Mouse (Mus musculus): ENCODE measurements around the gene Gbp3.
"Not testable (repeated sequence)": the region's sequence is repeated elsewhere in the genome, so short reads cannot be mapped to it uniquely, and the experiment has no call there.

Gene Gbp3

DNA sequence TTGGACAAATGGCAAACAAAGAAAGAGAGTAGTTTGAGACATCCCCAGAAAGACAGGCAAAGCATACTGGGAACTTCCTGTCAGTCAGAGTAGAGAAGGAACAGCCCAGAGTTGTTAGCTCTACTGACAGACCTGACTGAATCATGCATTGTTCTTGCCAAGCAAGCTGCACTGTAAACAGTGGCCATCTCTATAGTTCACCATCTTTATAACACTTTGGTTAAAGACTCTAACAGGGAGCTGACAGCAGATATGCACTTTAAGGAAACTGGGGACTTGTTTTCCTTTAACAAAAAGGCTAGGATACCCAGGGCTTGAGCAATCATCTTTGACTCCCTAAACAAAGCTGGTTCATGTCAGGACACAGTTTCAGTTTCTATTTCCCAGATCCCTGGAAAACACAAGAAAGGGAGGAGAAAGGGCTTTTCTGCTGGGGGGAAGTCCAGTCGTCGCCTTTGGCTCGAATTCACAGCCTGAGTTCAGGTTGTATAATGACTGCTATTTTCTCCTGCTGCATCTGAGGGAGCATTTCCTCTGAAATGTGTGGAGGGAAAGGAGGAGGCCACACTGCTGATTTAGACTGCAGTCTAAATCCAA, at the start of gene Gbp3:
TSS of gene Gbp3 (plus strand) at position 395 of the 597 bp plus-strand sequence.
- in situ Hi-C loops (cut with MboI, MseI): loop anchor here (5.0 kb wide), 2 partner anchors 53 to 67 kb away; partner anchors contain the start of gene Gbp5 (in 2 of the 2)

DNA sequence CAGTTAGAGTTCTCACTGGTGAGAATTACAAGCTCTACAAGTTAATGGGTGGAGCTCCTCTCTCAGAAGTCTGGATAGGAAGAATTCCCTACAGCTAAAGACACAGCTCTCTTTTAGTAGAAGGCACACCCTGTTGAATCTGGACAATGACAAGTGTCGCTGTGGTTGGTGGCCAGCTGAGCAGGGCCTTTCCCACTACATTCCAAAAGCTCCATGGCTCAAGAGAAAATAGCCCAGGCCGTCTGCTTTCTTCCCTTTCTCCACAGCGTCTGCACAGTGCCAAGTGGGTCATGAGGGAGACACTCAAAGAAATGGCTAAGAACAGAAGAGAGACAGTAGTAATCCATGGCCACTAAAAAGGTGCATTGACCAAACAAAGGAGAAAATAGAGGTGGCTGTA, 31.7 kb upstream of the Gbp3 start:
- in situ Hi-C loops (cut with MboI, MseI): no loop called here

DNA sequence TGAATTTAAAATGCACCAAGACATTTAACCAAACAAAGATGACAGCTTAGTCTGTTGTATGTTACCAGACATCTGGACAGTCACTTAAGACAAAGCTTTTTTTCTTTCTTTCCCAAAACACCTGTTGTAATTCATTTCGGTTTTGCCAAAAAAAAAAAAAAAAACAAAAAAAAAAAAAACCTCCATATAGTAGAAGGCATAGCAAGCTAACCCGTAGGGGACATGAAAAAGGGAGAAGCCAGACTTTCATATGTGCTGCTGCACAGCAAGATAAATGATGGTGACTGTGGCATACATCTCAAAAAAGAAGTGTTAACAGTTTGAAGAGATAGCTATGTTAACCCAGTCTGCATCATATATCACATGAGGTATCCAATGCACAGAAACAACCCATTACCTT, 30.2 kb upstream of the Gbp3 start:
- in situ Hi-C loops (cut with MboI, MseI): no loop called here

DNA sequence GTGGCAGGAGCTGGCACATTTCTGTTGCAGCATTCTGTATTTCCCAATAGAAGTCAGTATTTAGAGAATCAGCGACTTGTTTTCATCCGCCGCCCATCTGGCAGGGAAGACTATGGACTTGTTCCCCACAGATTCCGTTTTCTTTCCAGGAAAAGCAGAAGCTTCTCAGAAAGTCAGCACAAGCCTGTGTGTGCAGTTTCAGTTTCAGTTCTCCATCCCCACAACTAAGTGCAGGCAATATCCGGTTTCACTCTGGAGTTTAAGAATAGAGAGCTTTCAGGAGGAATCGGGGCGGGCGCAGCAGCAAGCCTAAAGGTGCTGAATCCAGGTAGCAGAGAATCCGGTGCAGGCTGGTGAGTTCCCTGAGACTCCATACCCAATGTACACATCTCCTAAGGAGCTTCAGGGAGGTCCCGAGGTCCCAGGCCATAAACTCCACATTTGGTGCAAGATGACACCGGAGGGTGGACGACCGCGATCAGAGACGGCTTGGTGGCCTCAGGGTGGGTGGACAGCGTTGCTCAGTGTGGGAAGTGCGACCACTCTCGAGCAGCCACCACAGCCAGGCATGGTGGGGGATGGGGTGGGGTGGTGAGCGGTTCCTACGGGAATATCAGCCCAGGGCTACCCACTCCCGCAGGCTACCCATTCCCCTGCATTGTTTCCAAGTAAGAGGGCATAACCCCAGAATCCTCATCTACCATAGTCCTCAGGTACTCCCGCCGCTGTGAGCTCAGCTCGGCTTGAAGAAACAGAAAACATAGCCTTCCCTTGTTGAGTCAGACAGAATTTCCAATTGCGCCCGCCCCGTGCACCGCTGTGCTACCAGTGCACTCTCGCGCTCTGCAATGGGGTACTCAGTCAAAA, 29.5 kb upstream of the Gbp3 start, which contains the start of gene Gbp7:
TSS of gene Gbp7 (plus strand) at position 256 of the 867 bp plus-strand sequence.
- in situ Hi-C loops (cut with MboI, MseI): no loop called here

DNA sequence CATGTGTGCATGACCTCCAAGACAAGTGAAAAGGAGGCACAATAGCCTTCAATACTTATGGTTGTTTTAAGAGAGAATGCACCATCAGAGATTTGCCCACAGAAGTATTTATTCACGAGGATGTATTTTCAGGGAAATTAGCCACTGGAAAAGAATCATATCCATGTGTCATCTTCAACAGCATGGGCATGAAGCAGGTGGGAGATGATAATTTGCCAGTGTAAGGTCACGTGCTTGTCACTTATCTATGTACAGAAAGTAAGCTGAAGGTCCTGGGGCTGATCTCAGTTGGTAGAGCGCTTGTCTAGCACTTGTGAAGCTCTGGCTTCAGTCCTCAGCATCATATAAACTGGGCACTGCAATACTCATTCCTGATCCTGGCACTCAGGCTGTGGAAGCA, 28.2 kb upstream of the Gbp3 start:
- in situ Hi-C loops (cut with MboI, MseI): no loop called here

DNA sequence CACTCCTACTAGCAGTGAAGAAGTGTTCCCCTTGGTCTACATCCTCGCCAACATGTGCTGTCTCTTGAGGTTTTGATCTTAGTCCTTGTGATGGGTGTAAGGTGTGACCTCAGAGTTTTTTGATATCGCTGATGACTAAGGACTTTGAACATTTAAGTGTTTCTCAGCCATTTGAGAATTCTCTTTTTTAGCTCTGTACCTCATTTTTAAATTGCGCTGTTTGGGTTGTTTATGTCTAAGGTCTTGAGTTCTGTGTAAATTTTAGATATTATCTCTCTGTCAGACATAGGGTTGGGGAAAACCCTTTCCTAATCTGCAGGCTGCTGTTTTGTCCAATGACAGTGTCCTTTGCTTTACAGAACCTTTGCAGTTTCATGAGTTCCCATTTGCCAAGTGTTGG, 26.6 kb upstream of the Gbp3 start:
- in situ Hi-C loops (cut with MboI, MseI): no loop called here

DNA sequence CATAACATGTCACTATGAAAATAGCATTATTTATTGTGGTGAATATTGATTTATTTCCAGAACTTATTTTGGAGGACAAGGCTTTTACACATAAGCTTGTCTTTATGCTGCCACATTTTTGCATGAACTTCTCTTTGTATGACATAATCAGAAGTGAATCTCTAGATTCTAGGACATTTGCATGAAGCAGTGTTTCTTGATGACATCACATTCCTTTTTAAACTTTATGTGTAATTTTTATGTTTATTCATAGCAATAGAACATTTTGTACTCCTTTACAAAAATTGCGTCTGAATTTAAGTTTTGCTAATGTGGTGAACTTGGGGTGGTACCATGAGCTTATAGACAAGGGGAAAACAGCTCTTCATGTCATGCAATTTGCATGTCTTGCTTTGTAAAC, 24.2 kb upstream of the Gbp3 start:
- in situ Hi-C loops (cut with MboI, MseI): no loop called here

DNA sequence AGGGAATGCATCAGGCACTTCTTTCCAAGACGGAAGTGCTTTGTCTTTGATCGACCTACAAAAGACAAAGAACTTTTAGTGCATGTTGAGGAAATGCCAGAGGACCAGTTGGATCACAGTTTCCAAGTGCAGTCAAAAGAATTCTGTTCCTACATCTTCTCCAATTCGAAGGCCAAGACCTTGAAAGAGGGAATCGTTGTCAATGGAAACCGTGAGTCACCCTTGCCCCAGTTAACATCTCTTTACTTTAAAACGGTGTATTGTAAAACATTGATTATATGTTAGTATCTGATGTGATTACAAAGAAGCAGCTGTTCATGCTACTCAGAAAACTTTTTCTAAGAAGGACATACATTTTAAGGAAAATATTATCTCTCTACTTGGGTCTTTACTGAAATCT, 18.4 kb upstream of the Gbp3 start:
- in situ Hi-C loops (cut with MboI, MseI): no loop called here

DNA sequence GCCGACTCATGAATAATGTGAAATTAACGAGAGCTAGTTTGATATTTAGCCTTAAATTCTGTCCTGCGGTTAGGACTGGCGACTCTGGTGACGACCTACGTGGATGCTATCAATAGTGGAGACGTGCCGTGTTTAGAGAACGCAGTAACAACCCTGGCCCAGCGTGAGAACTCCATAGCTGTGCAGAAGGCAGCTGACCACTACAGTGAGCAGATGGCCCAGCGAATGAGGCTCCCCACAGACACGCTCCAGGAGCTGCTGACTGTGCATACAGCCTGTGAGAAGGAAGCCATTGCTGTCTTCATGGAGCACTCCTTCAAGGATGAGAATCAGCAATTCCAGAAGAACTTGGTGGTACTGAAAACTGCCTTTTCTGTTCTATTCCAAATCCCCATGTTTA, 17.1 kb upstream of the Gbp3 start:
- in situ Hi-C loops (cut with MboI, MseI): not testable (repeated sequence)

DNA sequence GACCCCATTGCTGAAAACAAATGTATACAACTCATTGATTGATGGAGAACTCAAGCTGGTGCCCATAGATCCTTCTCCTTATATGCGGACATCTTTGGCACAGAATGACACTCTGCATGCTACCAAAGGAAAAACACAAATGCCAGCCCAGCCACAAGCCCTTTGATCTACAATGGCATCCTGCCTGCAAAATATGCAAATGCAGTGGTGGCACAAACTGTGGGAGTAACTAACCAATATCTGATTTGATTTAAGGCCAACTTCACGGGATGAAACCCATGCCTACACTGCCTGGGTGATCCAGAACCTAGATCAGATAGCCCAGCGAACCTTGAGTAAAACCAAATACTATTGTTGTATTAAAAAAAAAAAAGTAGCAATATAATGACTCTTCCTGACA, 13.1 kb upstream of the Gbp3 start:
- in situ Hi-C loops (cut with MboI, MseI): loop anchor here in 1 of 2 experiments (5.0 kb wide), 1 partner anchor 61 kb away; no protein-coding TSS in a partner anchor

DNA sequence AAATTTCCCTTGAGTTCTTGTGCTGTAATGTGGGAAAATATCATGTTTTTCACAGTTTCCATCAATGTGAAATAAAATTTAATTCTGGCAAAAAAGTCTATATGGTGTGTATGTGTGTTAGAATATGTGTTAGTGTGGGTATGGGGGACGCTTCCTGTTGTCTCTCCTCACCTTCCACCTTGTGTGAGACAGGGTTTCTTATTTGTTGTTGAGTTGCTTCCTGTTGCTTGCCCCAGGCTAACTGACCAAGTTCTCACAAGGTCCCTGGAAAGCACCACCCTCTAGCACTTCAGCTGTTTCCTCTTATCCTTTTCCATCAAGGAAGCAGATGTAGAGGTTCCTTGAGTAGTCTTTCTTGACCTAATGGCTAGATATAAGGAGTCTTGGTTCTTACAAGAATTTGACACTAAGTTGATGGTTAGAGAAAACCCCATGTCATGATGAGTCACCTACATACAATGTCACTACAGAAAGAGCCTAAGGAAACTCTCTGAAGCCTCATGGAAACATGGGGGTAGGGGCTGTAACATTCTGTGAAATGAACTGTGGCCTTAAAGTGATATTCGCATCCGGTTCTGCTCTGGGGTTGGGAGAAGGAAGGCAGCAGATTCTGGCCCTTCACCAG, 9.7 kb upstream of the Gbp3 start:
- in situ Hi-C loops (cut with MboI, MseI): no loop called here

DNA sequence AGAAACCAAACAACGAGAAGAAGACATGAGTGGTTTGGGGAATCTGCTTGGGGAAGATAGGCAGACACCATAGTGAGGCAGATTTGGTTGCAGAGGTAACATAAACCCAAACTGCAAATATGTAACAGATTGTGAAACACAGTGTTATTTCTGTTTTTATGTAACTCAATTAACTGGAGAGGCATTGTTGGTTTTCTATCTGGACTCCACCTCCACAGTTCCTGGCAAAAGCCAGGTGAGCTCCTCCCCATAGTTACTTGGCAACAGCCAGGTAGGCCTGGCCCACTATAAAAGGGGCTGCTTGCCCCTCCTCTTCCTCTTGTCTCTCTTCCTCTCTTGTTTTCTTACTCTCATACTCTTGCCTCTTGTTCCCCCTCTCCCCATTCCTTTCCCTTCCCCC, 5.2 kb upstream of the Gbp3 start:
- in situ Hi-C loops (cut with MboI, MseI): no loop called here

DNA sequence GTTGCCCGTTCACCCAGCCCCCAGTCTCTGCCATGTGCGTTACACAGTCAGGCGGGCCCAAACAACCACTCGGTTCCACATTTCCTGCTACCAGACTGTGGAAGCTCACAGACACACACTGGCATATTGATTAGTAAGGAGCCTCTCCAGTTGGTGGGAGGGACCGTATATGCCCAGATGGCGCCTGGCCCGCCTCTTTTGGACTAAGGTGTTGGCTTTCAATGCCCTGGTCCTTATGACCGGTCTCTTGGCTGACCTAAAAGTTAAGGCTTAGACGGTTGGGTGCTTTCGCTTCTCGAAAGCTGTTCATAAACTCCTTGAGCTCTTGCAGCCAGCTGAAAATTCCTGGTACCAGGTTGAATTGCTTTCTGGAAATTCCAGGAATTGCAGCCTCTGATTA, 4.2 kb upstream of the Gbp3 start:
- in situ Hi-C loops (cut with MboI, MseI): no loop called here

DNA sequence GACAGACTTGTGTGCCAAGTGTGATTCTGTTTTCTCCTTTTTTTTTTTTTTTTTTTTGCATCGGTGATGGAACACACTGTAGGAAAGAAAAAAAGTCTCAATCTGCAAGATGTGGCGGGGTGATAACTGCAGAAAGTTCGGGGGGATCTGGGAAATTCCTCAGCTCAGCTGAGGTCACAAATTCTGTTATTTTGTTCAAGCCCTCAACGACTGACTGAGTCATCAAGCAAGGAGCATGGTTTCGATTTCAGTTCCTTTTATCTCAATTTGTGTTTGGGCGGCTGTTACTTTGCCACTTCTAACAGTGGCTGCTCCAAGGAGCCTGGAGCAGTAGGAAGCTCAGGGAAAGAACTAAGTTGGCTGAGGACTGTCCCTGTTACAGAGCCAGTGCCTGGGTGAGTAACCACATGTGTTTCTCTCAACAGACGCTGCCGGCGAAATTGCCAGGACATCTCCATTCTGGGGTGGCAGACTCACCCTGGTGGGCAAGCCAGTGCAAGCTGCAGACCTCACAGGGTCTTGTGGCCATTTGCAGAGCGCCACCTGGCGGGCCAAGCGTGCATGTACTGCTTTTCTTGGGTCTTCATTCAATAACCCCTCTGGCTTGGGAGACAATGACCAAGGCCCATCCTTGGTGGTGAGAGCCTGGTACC, 596 bp downstream of the Gbp3 start:
- in situ Hi-C loops (cut with MboI, MseI): loop anchor here (5.0 kb wide), 2 partner anchors 52 to 68 kb away; partner anchors contain the start of gene Gbp5 (in 2 of the 2)

DNA sequence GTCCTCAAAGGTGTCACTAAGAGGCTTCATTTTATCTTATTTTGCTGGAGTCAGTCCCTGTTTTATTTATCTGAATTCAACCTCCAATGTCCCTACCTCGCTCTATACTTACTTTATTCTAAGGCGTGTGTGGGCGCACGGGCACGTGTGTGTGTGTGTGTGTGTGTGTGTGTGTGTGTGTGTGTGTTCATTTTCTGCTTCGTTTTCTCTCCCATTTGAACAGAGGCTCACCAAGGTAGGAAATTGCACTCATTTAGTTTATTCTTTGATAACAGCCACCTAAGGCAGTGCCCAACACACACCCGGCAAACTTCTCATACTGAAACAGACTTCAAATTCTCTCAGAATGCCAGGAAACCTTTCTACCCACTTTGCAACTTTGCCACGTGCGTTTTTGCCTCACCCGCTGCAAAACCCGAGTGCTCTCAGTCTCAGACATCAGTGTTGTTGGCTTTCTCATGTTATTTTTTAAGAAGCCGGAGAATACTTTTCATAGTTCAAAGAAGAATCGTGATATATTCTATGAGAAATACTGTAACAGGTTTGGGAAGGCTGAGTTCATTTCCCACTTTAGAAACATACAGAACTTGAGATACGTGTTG, 1.3 kb downstream of the Gbp3 start:
- in situ Hi-C loops (cut with MboI, MseI): loop anchor here (5.0 kb wide), 2 partner anchors 51 to 69 kb away; partner anchors contain the start of gene Gbp5 (in 2 of the 2)

DNA sequence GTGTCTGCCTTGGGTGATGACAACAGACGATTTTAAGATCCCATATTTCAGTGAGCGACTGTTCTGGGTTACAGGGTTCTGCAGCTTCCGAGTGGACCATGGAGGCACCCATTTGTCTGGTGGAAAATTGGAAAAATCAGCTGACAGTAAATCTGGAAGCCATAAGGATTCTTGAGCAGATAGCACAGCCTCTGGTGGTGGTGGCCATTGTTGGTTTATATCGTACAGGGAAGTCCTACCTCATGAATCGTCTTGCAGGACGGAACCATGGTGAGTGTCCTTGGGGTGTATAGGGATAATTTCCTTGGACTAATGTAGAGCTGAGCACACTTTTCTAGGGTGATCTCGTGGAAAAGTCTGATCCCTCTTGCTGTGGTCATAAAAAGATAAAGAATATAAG, 1.8 kb downstream of the Gbp3 start:
- in situ Hi-C loops (cut with MboI, MseI): loop anchor here (5.0 kb wide), 2 partner anchors 51 to 69 kb away; partner anchors contain the start of gene Gbp5 (in 2 of the 2)

DNA sequence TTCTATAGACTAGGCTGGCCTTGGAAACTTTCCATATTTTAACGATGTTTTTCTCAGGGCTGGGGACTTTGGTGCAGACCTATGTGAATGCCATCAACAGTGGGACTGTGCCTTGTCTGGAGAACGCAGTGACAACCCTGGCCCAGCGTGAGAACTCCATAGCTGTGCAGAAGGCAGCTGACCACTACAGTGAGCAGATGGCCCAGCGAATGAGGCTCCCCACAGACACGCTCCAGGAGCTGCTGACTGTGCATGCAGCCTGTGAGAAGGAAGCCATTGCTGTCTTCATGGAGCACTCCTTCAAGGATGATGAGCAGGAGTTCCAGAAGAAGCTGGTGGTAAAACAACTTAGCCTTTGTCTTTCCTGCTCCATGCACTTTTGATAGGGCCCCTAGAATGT, 7.7 kb downstream of the Gbp3 start:
- in situ Hi-C loops (cut with MboI, MseI): not testable (repeated sequence)

DNA sequence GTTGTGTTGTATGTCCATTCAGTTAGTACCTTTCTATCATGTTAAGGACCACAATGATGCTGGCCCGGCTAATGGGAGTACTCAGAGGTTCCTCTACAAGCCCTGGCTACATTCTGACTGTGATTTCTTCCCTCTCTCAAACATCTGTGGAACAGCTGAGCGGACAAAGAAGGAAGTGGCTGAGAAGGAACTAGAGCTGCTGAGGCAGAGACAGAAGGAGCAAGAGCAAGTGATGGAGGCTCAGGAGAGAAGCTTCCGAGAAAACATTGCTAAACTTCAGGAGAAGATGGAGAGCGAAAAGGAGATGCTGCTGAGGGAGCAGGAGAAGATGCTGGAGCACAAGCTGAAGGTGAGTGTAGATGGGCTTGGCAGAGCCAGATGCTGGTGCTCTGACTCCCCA, 10.9 kb downstream of the Gbp3 start:
- in situ Hi-C loops (cut with MboI, MseI): no loop called here

DNA sequence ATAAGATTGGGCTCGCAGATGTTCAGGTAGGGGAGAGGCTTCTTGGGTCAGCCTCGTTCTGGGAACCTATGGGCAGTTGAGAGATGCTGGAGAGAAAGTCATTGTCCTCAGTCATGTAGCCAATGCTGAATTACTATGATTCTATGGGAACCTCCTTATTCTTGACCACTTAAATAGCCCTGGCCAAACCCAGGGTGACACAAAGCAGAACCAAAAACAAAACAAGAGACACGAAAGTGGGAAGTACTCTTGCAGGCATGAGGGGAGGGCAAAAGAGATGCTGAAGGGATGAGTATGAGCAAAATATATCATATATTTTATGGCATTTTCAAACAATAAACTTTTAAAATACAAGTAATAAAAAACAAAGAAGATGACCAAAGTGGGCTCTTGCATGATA, 17.3 kb downstream of the Gbp3 start:
- in situ Hi-C loops (cut with MboI, MseI): no loop called here

DNA sequence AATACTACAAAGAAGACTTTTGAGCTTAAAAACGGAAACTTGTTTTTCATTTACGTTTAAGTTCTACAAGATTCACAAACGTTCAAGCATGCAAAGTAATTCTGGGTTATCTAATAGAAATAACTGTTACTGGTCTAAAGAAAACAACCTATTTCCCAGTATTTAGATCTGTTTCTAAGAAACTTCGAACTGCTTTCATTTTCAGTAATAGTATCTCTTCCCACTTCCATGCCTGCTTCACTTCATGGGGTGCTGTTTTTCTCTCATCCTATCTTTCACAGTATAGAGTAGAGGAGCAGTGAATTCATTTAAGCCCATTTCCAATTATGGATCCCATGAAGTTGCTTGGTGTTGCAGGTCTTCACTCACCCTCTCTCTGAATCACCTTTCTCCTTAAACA, 18.5 kb downstream of the Gbp3 start:
- in situ Hi-C loops (cut with MboI, MseI): no loop called here

DNA sequence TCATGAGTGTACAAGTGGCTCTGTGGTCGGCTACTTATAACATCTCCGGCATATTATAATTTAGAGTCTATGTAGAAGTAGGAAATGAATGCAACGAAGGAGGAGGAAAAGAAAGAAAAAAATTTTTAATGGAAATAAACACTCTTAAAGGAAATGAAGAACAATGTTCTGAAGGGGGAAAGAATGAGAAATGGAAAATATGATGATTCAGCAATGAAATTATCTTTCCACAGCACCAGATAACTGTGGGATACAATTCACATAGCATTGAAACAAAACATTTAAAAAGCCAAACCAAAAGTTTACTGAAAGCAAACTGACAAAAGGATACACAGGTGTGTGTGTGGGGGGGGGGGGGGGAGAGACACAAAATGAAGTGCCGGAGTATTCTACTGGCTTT, 23.2 kb downstream of the Gbp3 start:
- in situ Hi-C loops (cut with MboI, MseI): no loop called here
